Mouse (Mus musculus): ENCODE results near the gene Gja5. TPM values are rescaled to one million over a fixed set of nuclear protein-coding genes. Genes with fewer than 3 reads are reported as not detected.
A peak's percentile ranks its signal among the peaks of the same experiment; 100 is the strongest.

Gja5 gene
- polyA plus RNA-seq (2015; fragmentation: Nextera tagmentation; extraction: Ambion mirVana), result 113 and 126 TPM in 2 replicates

GRCm38 (mm10) chr3:96904393-96904792 is at the start of gene Gja5:
TSS of gene Gja5 (plus strand) at chr3:96904693.
- Histone ChIP-seq H3K9ac (peak within 1 kb of the TSS; percentile 94), H3K27me3 (replicated peaks) (peaks cover 27% of the 10 kb centered on the region), H3K4me3 (peak within 1 kb of the TSS; percentile 76), H3K36me3 (no peaks in the 10 kb centered on the region), H3K9me3 (no peaks in the 10 kb centered on the region), H3K4me1 (peaks cover 12% of the 10 kb centered on the region), H3K4me2 (peak within 1 kb of the TSS; percentile 88), H3K27ac (replicated peaks) (no peak within 1 kb of the TSS)
- WGBS, result 14% methylated on average over 14 of the region's 14 CpGs
- no peak for ATAC-seq (ENCODE audit: extremely low read depth, insufficient number of reproducible peaks, low FRiP score, low TSS enrichment)

GRCm38 (mm10) chr3:96855833-96856232 is 48.7 kb upstream of the Gja5 start:
- H3K36me3 ChIP-seq, result no peaks in the 10 kb centered on the region
- 0 out of 2 replicates have a peak, but pooled peaks cover 4% of the 10 kb centered on the region for H3K27me3 ChIP-seq (replicated peaks)
- no peak for ATAC-seq (ENCODE audit: extremely low read depth, insufficient number of reproducible peaks, low FRiP score, low TSS enrichment)
- WGBS, result 82% methylated on average over 3 of the region's 3 CpGs
- no peaks in the 10 kb centered on the region for H3K9me3 ChIP-seq
- no peak overlapping the region for H3K9ac ChIP-seq
- no peak overlapping the region for H3K4me2 ChIP-seq
- H3K4me1 ChIP-seq, result peaks cover 9% of the 10 kb centered on the region; the same call in 1 of the 2 replicates
- no peak overlapping the region for H3K27ac ChIP-seq (replicated peaks)
- H3K4me3 ChIP-seq, result no peak overlapping the region

GRCm38 (mm10) chr3:96860498-96860897 is 44.0 kb upstream of the Gja5 start:
- Histone ChIP-seq H3K27ac (replicated peaks) (no peak overlapping the region), H3K9me3 (no peaks in the 10 kb centered on the region), H3K4me2 (no peak overlapping the region), H3K27me3 (replicated peaks) (no peaks in the 10 kb centered on the region), H3K4me1 (no peaks in the 10 kb centered on the region), H3K9ac (no peak overlapping the region), H3K36me3 (no peaks in the 10 kb centered on the region), H3K4me3 (no peak overlapping the region)
- 81% methylated on average over 5 of the region's 5 CpGs for WGBS
- ATAC-seq (ENCODE audit: extremely low read depth, insufficient number of reproducible peaks, low FRiP score, low TSS enrichment), result no peak

GRCm38 (mm10) chr3:96867863-96868262 is 36.6 kb upstream of the Gja5 start:
- no peak overlapping the region for H3K4me2 ChIP-seq
- no peak overlapping the region for H3K9ac ChIP-seq
- WGBS, result 88% methylated on average over 3 of the region's 3 CpGs
- H3K4me1 ChIP-seq, result no peaks in the 10 kb centered on the region
- H3K4me3 ChIP-seq, result no peak overlapping the region
- no peak for ATAC-seq (ENCODE audit: extremely low read depth, insufficient number of reproducible peaks, low FRiP score, low TSS enrichment)
- no peaks in the 10 kb centered on the region for H3K27me3 ChIP-seq (replicated peaks)
- H3K27ac ChIP-seq (replicated peaks), result no peak overlapping the region
- H3K36me3 ChIP-seq, result peaks cover 50% of the 10 kb centered on the region
- no peaks in the 10 kb centered on the region for H3K9me3 ChIP-seq

GRCm38 (mm10) chr3:96868566-96868965 is 35.9 kb upstream of the Gja5 start:
- Histone ChIP-seq H3K9me3 (no peaks in the 10 kb centered on the region), H3K4me2 (no peak overlapping the region), H3K4me1 (no peaks in the 10 kb centered on the region), H3K9ac (no peak overlapping the region), H3K27ac (replicated peaks) (no peak overlapping the region), H3K4me3 (no peak overlapping the region), H3K27me3 (replicated peaks) (no peaks in the 10 kb centered on the region), H3K36me3 (peaks cover 57% of the 10 kb centered on the region)
- no peak for ATAC-seq (ENCODE audit: extremely low read depth, insufficient number of reproducible peaks, low FRiP score, low TSS enrichment)
- 88% methylated on average over 8 of the region's 8 CpGs for WGBS

- WGBS, result 90% methylated on average over 7 of the region's 7 CpGs
- Histone ChIP-seq H3K9me3 (no peaks in the 10 kb centered on the region), H3K9ac (no peak overlapping the region), H3K4me1 (no peaks in the 10 kb centered on the region), H3K27me3 (replicated peaks) (no peaks in the 10 kb centered on the region), H3K27ac (replicated peaks) (no peak overlapping the region), H3K4me2 (no peak overlapping the region), H3K36me3 (peaks cover 63% of the 10 kb centered on the region), H3K4me3 (no peak overlapping the region)
- ATAC-seq (ENCODE audit: extremely low read depth, insufficient number of reproducible peaks, low FRiP score, low TSS enrichment), result no peak
Measured at GRCm38 (mm10) chr3:96869091-96869490, 35.4 kb upstream of the Gja5 start.

- Histone ChIP-seq H3K27ac (replicated peaks) (no peak overlapping the region), H3K27me3 (replicated peaks) (no peaks in the 10 kb centered on the region), H3K9me3 (no peaks in the 10 kb centered on the region), H3K4me3 (no peak overlapping the region), H3K9ac (no peak overlapping the region), H3K4me1 (no peaks in the 10 kb centered on the region), H3K36me3 (peaks cover 74% of the 10 kb centered on the region), H3K4me2 (no peak overlapping the region)
- ATAC-seq (ENCODE audit: extremely low read depth, insufficient number of reproducible peaks, low FRiP score, low TSS enrichment), result no peak
- 89% methylated on average over 2 of the region's 2 CpGs for WGBS
Measured at GRCm38 (mm10) chr3:96870270-96870669, 34.2 kb upstream of the Gja5 start.

- Histone ChIP-seq H3K27ac (replicated peaks) (no peak overlapping the region), H3K36me3 (peaks cover 81% of the 10 kb centered on the region), H3K27me3 (replicated peaks) (no peaks in the 10 kb centered on the region), H3K9ac (no peak overlapping the region), H3K4me3 (no peak overlapping the region), H3K9me3 (no peaks in the 10 kb centered on the region), H3K4me1 (no peaks in the 10 kb centered on the region), H3K4me2 (no peak overlapping the region)
- no peak for ATAC-seq (ENCODE audit: extremely low read depth, insufficient number of reproducible peaks, low FRiP score, low TSS enrichment)
- 77% methylated on average over 8 of the region's 8 CpGs for WGBS
Measured at GRCm38 (mm10) chr3:96871070-96871469, 33.4 kb upstream of the Gja5 start.

- Histone ChIP-seq H3K9me3 (no peaks in the 10 kb centered on the region), H3K27ac (replicated peaks) (no peak overlapping the region), H3K9ac (no peak overlapping the region), H3K36me3 (peaks cover 89% of the 10 kb centered on the region), H3K27me3 (replicated peaks) (no peaks in the 10 kb centered on the region), H3K4me3 (no peak overlapping the region), H3K4me1 (no peaks in the 10 kb centered on the region), H3K4me2 (no peak overlapping the region)
- no peak for ATAC-seq (ENCODE audit: extremely low read depth, insufficient number of reproducible peaks, low FRiP score, low TSS enrichment)
- WGBS, result 90% methylated on average over 8 of the region's 8 CpGs
Measured at GRCm38 (mm10) chr3:96872501-96872900, 32.0 kb upstream of the Gja5 start.

GRCm38 (mm10) chr3:96874808-96875571 is 29.5 kb upstream of the Gja5 start:
- Histone ChIP-seq H3K4me2 (no peak overlapping the region), H3K4me1 (no peaks in the 10 kb centered on the region), H3K27ac (replicated peaks) (no peak overlapping the region), H3K9ac (no peak overlapping the region), H3K36me3 (peaks cover 88% of the 10 kb centered on the region), H3K9me3 (no peaks in the 10 kb centered on the region), H3K4me3 (no peak overlapping the region), H3K27me3 (replicated peaks) (no peaks in the 10 kb centered on the region)
- ATAC-seq (ENCODE audit: extremely low read depth, insufficient number of reproducible peaks, low FRiP score, low TSS enrichment), result no peak
- WGBS, result 80% methylated on average over 7 of the region's 7 CpGs

GRCm38 (mm10) chr3:96879536-96879935 is 25.0 kb upstream of the Gja5 start:
- ATAC-seq (ENCODE audit: extremely low read depth, insufficient number of reproducible peaks, low FRiP score, low TSS enrichment), result no peak
- H3K4me3 ChIP-seq, result no peak overlapping the region
- H3K4me1 ChIP-seq, result no peaks in the 10 kb centered on the region
- H3K9ac ChIP-seq, result no peak overlapping the region
- 82% methylated on average over 9 of the region's 9 CpGs for WGBS
- no peak overlapping the region for H3K4me2 ChIP-seq
- H3K27me3 ChIP-seq (replicated peaks), result no peaks in the 10 kb centered on the region
- no peaks in the 10 kb centered on the region for H3K9me3 ChIP-seq
- peaks cover 75% of the 10 kb centered on the region for H3K36me3 ChIP-seq
- H3K27ac ChIP-seq (replicated peaks), result no peak overlapping the region

GRCm38 (mm10) chr3:96880385-96880784 is 24.1 kb upstream of the Gja5 start:
- Histone ChIP-seq H3K9me3 (no peaks in the 10 kb centered on the region), H3K4me3 (no peak overlapping the region), H3K4me2 (no peak overlapping the region), H3K36me3 (peaks cover 66% of the 10 kb centered on the region), H3K27me3 (replicated peaks) (no peaks in the 10 kb centered on the region), H3K9ac (no peak overlapping the region), H3K4me1 (no peaks in the 10 kb centered on the region), H3K27ac (replicated peaks) (no peak overlapping the region)
- ATAC-seq (ENCODE audit: extremely low read depth, insufficient number of reproducible peaks, low FRiP score, low TSS enrichment), result no peak
- WGBS, result 78% methylated on average over 4 of the region's 4 CpGs
